Mouse (Mus musculus): ENCODE measurements around the gene Acoxl. TPM values are rescaled to one million over a fixed set of nuclear protein-coding genes. Genes with fewer than 3 reads are reported as not detected.

The Acoxl gene
- polyA plus RNA-seq, 1 experiment from 2014 or later, result 0.09 TPM

- no peaks in the 10 kb centered on the region for H3K9me3 ChIP-seq
- no peaks in the 10 kb centered on the region for H3K4me1 ChIP-seq (replicated peaks)
- 79% methylated on average over 4 of the region's 4 CpGs for WGBS
- H3K9ac ChIP-seq, result no peak overlapping the region
- H3K27me3 ChIP-seq (replicated peaks), result no peaks in the 10 kb centered on the region
- H3K4me2 ChIP-seq (replicated peaks), result no peak overlapping the region
- no peak for ATAC-seq
- no peaks in the 10 kb centered on the region for H3K36me3 ChIP-seq
- H3K4me3 ChIP-seq (replicated peaks), result no peak overlapping the region
- no peak overlapping the region for H3K27ac ChIP-seq
These were observed 238.3 kb downstream of the Acoxl start for GRCm38 (mm10) chr2:128076936-128077335.

- ATAC-seq, result no peak; the same call in 1 of the 2 replicates
- Histone ChIP-seq H3K27me3 (replicated peaks) (no peaks in the 10 kb centered on the region), H3K9me3 (no peaks in the 10 kb centered on the region), H3K9ac (no peak overlapping the region), H3K27ac (no peak overlapping the region), H3K4me2 (replicated peaks) (no peak overlapping the region), H3K36me3 (no peaks in the 10 kb centered on the region), H3K4me1 (replicated peaks) (no peaks in the 10 kb centered on the region), H3K4me3 (replicated peaks) (no peak overlapping the region)
- WGBS, result 44% methylated on average over 5 of the region's 5 CpGs
These were observed 240.2 kb downstream of the Acoxl start for GRCm38 (mm10) chr2:128078859-128079258.

- Histone ChIP-seq H3K4me2 (replicated peaks) (no peak overlapping the region), H3K36me3 (no peaks in the 10 kb centered on the region), H3K9ac (no peak overlapping the region), H3K27ac (no peak overlapping the region), H3K9me3 (no peaks in the 10 kb centered on the region), H3K4me3 (replicated peaks) (no peak overlapping the region), H3K4me1 (replicated peaks) (no peaks in the 10 kb centered on the region), H3K27me3 (replicated peaks) (no peaks in the 10 kb centered on the region)
- no peak for ATAC-seq
- WGBS, result 69% methylated on average over 6 of the region's 6 CpGs
These were observed 240.6 kb downstream of the Acoxl start for GRCm38 (mm10) chr2:128079316-128079715.

- H3K4me3 ChIP-seq (replicated peaks), result no peak overlapping the region
- H3K4me1 ChIP-seq (replicated peaks), result no peaks in the 10 kb centered on the region
- no peak overlapping the region for H3K4me2 ChIP-seq (replicated peaks)
- H3K27me3 ChIP-seq (replicated peaks), result no peaks in the 10 kb centered on the region
- no peak for ATAC-seq
- H3K9me3 ChIP-seq, result no peaks in the 10 kb centered on the region
- no peak overlapping the region for H3K9ac ChIP-seq
- WGBS, result 9% methylated on average over 3 of the region's 3 CpGs
- no peaks in the 10 kb centered on the region for H3K36me3 ChIP-seq
- no peak overlapping the region for H3K27ac ChIP-seq
These were observed 245.2 kb downstream of the Acoxl start for GRCm38 (mm10) chr2:128083844-128084243.

- 76% methylated on average over 5 of the region's 5 CpGs for WGBS
- Histone ChIP-seq H3K27ac (no peak overlapping the region), H3K4me1 (replicated peaks) (no peaks in the 10 kb centered on the region), H3K9ac (no peak overlapping the region), H3K4me3 (replicated peaks) (no peak overlapping the region), H3K4me2 (replicated peaks) (no peak overlapping the region), H3K27me3 (replicated peaks) (no peaks in the 10 kb centered on the region), H3K9me3 (no peaks in the 10 kb centered on the region), H3K36me3 (no peaks in the 10 kb centered on the region)
- no peak for ATAC-seq
These were observed 245.9 kb downstream of the Acoxl start for GRCm38 (mm10) chr2:128084607-128085006.

GRCm38 (mm10) chr2:128085481-128085880, 246.8 kb downstream of the Acoxl start:
- H3K4me1 ChIP-seq (replicated peaks), result no peaks in the 10 kb centered on the region
- no peak overlapping the region for H3K4me2 ChIP-seq (replicated peaks)
- H3K9ac ChIP-seq, result no peak overlapping the region
- no peaks in the 10 kb centered on the region for H3K36me3 ChIP-seq
- H3K4me3 ChIP-seq (replicated peaks), result no peak overlapping the region
- no peaks in the 10 kb centered on the region for H3K9me3 ChIP-seq
- H3K27me3 ChIP-seq (replicated peaks), result no peaks in the 10 kb centered on the region
- H3K27ac ChIP-seq, result no peak overlapping the region
- no peak for ATAC-seq
- 87% methylated on average over 1 of the region's 1 CpGs for WGBS

- Histone ChIP-seq H3K36me3 (no peaks in the 10 kb centered on the region), H3K4me2 (replicated peaks) (no peak overlapping the region), H3K4me1 (replicated peaks) (no peaks in the 10 kb centered on the region), H3K4me3 (replicated peaks) (no peak overlapping the region), H3K27ac (no peak overlapping the region), H3K9ac (no peak overlapping the region), H3K27me3 (replicated peaks) (no peaks in the 10 kb centered on the region), H3K9me3 (no peaks in the 10 kb centered on the region)
- 55% methylated on average over 14 of the region's 14 CpGs for WGBS
- no peak for ATAC-seq
These were observed 247.7 kb downstream of the Acoxl start for GRCm38 (mm10) chr2:128086301-128086886.

GRCm38 (mm10) chr2:128086996-128087526, 248.4 kb downstream of the Acoxl start:
- Histone ChIP-seq H3K9ac (no peak overlapping the region), H3K27ac (no peak overlapping the region)
- no peak for ATAC-seq

GRCm38 (mm10) chr2:128087798-128088545, 249.3 kb downstream of the Acoxl start:
- no peaks in the 10 kb centered on the region for H3K36me3 ChIP-seq
- no peak overlapping the region for H3K27ac ChIP-seq
- no peaks in the 10 kb centered on the region for H3K27me3 ChIP-seq (replicated peaks)
- WGBS, result 66% methylated on average over 8 of the region's 8 CpGs
- no peak overlapping the region for H3K4me2 ChIP-seq (replicated peaks)
- no peak for ATAC-seq
- H3K4me3 ChIP-seq (replicated peaks), result no peak overlapping the region
- H3K4me1 ChIP-seq (replicated peaks), result no peaks in the 10 kb centered on the region
- no peak overlapping the region for H3K9ac ChIP-seq
- no peaks in the 10 kb centered on the region for H3K9me3 ChIP-seq

More at GRCm38 (mm10) chr2:128086996-128087526, 248.4 kb downstream of the Acoxl start:
- WGBS, result 73% methylated on average over 7 of the region's 7 CpGs
- no peaks in the 10 kb centered on the region for H3K36me3 ChIP-seq
- no peak overlapping the region for H3K4me3 ChIP-seq (replicated peaks)
- no peaks in the 10 kb centered on the region for H3K9me3 ChIP-seq
- no peaks in the 10 kb centered on the region for H3K4me1 ChIP-seq (replicated peaks)
- no peaks in the 10 kb centered on the region for H3K27me3 ChIP-seq (replicated peaks)
- H3K4me2 ChIP-seq (replicated peaks), result no peak overlapping the region

GRCm38 (mm10) chr2:128090283-128090885, 251.7 kb downstream of the Acoxl start:
- WGBS, result 88% methylated on average over 6 of the region's 6 CpGs
- Histone ChIP-seq H3K4me2 (replicated peaks) (no peak overlapping the region), H3K27ac (no peak overlapping the region), H3K9me3 (no peaks in the 10 kb centered on the region), H3K4me1 (replicated peaks) (0 out of 2 replicates have a peak, but pooled peaks cover 2% of the 10 kb centered on the region), H3K9ac (no peak overlapping the region), H3K36me3 (no peaks in the 10 kb centered on the region), H3K4me3 (replicated peaks) (no peak overlapping the region), H3K27me3 (replicated peaks) (no peaks in the 10 kb centered on the region)
- ATAC-seq, result no peak

GRCm38 (mm10) chr2:128091431-128092369, 253.0 kb downstream of the Acoxl start:
- Histone ChIP-seq H3K4me3 (replicated peaks) (no peak overlapping the region), H3K27me3 (replicated peaks) (no peaks in the 10 kb centered on the region), H3K9ac (no peak overlapping the region), H3K4me2 (replicated peaks) (no peak overlapping the region), H3K27ac (no peak overlapping the region), H3K36me3 (no peaks in the 10 kb centered on the region), H3K9me3 (no peaks in the 10 kb centered on the region), H3K4me1 (replicated peaks) (0 out of 2 replicates have a peak, but pooled peaks cover 2% of the 10 kb centered on the region)
- WGBS, result 86% methylated on average over 11 of the region's 11 CpGs
- ATAC-seq, result no peak

GRCm38 (mm10) chr2:128092451-128092850, 253.8 kb downstream of the Acoxl start:
- no peak for ATAC-seq
- H3K27ac ChIP-seq, result no peak overlapping the region
- 92% methylated on average over 2 of the region's 2 CpGs for WGBS

More at GRCm38 (mm10) chr2:128092451-128092850, 253.8 kb downstream of the Acoxl start:
- Histone ChIP-seq H3K9me3 (no peaks in the 10 kb centered on the region), H3K4me2 (replicated peaks) (no peak overlapping the region), H3K4me1 (replicated peaks) (0 out of 2 replicates have a peak, but pooled peaks cover 2% of the 10 kb centered on the region), H3K4me3 (replicated peaks) (no peak overlapping the region), H3K9ac (no peak overlapping the region), H3K36me3 (no peaks in the 10 kb centered on the region), H3K27me3 (replicated peaks) (no peaks in the 10 kb centered on the region)

Data from intestine, embryonic 15.5 days (tissue).